Mouse (Mus musculus): ENCODE measurements around the gene Asb18.

Asb18 gene

DNA sequence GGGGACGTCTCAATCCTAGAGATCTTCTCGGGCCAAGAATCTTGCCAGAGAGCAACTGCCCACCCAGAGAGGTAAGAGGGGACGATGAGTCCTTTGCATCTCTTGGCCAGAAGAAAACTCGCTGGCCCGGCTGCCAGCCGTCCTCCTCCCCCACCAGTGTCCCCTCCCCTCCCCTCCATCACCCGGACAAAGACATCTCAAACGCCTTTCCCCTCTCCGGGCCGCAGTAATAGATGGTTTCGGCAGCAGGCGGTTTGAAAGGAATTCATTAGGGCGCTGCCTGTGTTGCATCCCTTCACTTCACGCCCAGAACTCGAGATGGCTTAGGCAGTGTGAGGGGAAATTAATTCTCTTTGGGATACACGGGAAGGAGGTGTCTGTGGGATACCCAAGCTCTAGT lies 81.8 kb downstream of the Asb18 start:
- DNase-seq (ENCODE audit: low spot score), result no peak

DNA sequence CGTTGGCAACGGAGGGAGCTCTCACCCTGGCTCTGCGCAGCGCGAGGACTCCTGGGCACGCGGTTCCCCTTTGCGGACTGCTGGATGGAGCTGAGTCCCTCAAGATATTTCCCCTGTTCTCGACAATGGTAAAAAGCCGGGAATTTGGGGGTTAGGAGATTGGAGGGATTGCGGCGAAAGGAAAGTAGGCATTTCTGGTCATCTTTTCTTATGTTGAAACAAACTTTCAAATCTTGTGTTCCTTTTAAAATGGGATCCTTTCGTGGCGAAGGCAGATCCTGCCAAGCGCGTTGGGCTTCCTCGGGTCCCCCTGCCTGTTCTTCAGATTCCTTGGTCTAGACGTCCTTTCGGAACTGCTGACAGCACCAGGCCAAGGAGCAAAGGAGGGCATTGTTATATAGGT lies 82.4 kb downstream of the Asb18 start:
- DNase-seq (ENCODE audit: low spot score), result no peak

DNA sequence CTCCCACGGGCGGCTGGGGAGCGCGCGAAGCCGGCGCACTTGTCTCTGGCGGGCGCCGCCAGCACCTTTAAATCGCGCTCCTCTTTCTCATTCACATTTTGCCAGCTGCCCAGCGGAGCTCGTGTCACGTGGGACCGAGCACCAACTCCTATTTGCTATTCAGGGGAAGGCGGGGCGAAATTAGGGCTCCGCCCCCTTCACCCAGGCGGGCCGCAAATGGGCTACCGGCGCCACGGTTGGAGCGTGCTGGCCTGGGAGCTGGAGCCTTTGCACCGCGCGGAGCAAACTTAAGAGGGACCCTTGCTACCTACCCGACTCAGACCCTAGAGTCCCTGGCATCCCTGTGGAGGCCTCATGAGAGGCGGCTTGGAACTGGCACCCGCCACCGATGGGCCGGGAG lies 83.3 kb downstream of the Asb18 start, which contains the start of gene Gbx2:
Gene Gbx2 (minus strand): TSS at position 60 of the 400 bp plus-strand sequence.
- peak; percentile 82 for DNase-seq (ENCODE audit: low spot score)

DNA sequence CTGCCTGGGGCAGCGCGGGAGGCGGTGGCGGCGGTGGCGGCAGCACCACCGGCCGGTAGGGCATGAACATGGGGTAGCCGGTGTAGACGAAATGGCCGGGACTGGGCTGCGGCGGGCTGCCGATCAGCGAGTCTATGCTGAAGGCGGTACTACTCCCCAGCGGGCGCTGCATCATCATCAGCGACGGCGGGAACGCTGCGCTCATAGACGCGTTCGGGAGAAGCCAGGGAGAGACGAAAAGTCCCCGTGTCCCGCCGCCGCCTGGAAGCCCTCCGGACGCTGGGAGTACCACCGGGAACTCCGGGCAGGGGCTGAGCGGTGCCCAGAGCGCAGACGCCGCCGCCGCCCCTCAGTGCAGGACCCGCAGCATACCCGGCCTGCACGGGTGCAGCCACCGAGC lies 83.9 kb downstream of the Asb18 start:
- no peak for DNase-seq (ENCODE audit: low spot score)

DNA sequence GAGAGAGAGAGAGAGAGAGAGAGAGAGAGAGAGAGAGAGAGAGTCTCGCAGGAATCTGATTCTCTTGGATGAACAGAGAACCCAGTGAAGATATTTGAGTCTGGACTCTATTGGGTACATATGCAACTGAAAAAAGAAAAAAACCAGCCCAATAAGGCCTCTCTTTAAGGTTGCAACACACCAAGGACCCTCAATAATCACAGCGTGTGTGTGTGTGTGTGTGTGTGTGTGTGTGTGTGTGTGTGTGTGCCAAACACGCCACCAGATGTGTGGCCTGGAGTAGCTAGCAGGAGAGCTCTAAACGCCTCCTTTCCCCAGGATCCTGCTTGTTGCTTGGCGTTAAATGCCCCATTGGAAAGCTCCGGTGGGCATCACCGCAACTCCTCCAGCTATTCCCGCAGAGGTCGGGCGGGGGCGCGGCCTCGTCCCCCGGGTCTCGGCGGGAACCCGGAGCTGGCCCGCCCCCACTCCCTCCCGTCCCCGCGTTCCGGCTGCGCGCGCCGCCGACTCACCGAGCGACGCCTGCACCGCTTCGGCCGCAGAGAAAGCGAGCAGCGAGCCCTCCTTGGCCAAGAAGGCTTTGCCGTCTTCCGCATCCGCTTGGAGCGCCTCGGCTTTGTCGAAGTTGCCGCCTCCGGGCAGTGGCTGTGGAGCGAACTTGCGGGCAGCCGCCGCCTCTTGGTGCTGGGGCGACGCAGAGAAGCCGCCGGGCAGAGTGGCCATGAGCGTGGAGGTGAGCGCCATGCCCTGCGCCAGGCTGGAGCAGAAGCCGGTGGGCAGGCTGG lies 84.6 kb downstream of the Asb18 start:
- no peak for DNase-seq (ENCODE audit: low spot score)

DNA sequence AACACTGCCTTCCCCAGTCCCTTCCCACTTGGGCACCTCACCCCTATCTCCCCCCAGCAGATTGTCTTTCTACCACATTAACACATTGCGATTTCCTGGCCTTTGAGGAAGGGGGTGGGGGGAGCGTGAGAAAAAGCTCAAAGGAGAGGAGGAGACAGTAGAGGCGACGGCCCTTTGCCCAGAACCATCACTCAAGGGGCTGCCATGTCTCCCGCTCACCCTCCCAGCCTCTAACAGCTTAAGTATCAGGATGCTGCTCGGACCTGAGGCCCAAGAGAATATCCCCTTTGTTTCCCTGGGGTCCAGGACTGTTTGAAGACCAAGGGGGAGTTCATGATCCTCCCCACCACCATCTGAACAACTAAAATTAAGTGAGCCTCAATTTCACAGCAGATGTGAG lies 85.3 kb downstream of the Asb18 start:
- DNase-seq (ENCODE audit: low spot score), result no peak

DNA sequence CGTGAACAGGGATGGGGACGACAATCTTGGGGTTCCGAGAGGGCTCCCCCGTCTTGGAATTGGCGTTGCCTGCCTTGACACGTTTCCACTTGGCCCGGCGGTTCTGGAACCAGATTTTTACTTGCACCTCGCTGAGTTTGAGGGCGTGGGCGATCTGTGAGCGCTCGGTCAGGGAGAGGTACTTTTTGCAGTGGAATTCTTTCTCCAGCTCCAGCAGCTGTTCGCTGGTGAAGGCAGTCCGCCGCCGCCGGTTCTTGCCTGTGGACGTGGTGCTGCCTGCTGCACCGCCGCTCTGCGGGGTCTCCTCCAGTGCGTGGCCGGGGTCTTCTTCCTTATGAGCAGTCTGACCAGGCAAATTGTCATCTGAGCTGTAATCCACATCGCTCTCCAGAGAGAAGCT lies 85.8 kb downstream of the Asb18 start:
- no peak for DNase-seq (ENCODE audit: low spot score)

DNA sequence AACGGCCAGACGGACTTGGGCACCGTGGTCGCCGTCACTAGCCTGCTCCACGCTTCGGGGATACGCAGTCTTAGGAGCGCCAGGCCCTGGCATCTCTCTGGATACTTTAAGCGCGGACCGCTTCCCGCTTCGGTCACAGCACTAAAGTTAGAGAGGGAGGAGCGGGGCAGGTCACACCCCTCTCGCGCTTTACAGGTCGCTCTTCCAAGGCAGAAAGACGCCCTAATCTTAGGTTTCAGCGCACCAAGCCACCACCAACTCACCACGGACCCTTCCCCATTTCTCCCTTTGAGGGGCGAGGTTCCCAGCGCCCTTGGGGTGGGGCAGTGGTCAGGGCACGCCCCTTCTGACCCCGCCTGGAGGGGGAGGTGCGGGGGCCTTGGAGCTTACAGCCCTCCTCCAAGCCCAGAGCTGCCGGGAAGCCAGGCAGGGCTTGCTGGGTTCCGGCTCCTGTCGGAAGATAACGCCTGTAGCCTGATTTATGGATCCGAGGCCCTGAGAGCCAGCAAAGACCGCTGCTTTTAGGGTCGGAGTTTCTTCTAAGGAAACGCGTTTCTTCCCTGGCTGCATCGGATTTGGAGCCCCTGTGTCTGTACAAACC lies 87.3 kb downstream of the Asb18 start:
- no peak for DNase-seq (ENCODE audit: low spot score)

DNA sequence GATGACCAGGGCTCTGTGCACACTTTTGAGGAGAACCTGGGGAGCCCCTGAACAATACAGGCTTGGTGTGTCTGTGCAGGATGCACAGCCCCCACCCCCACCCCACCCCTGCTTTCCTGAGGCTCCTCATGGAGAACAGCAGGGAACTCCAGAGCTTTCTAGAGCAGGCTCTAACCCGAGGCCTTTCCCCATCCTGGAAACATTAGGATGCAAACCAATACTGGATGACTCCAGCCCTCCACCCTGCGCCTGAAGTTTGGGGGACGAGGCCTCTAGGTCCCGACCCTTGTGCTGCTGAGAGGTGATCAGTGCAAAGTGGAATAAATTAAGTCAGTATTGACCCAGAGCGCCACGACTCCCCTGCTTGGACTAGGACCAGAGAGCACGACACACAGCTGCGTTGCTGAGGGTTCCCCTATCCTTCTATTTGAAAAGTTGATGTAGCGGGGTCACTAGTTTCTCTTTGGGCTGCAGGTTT lies 87.8 kb downstream of the Asb18 start:
- no peak for DNase-seq (ENCODE audit: low spot score)

DNA sequence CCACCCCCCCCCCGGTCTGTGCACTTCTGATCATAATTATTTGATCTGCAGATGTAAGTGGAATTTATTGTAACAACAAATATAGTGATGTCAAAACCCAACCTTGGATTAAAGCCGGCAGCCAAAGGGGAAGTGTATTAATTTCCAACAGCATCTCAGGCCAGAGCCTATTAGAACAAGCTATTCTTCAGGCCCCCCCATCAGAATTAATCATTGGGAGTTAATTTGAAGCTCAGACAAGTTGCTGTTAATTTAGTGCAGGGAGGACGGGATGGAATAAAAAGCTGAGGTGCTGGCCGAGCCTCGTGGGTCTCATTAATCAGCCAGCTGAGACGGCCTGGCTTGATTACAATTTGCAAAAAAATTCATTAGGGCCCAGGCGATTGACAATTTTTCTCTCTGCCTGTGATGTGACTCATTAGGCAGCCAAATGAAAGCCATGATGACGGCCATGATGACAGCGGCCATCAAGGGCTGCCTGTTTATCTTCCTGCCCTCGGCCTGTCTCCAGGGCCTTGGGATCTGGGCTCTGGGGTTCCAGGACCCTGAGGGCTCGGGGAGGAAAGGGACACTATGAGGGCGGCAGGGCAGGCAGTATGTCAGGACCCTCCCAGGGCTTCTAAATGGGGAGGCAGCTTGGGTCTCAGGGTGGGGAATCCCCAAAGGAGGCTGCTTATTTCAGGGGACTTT lies 88.8 kb downstream of the Asb18 start:
- no peak for DNase-seq (ENCODE audit: low spot score)

DNA sequence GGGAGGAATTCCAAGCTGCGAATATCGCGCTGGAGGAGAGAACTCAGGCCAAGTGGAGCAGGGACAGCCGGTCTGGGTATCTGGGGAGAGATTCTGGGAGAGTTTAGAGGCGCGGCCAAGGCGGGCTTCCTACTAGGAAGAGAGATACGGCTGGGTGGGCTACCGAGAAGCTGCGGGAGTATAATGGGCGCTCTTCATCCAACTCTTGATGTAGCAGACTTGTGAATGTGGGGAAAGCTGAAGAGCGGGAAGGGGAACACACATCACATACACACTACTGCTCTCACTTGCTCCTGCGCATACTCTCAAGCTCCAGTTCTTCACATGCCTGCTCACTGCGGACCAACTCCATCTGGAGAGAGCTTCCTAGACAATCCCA lies 90.8 kb downstream of the Asb18 start:
- no peak for DNase-seq (ENCODE audit: low spot score)

DNA sequence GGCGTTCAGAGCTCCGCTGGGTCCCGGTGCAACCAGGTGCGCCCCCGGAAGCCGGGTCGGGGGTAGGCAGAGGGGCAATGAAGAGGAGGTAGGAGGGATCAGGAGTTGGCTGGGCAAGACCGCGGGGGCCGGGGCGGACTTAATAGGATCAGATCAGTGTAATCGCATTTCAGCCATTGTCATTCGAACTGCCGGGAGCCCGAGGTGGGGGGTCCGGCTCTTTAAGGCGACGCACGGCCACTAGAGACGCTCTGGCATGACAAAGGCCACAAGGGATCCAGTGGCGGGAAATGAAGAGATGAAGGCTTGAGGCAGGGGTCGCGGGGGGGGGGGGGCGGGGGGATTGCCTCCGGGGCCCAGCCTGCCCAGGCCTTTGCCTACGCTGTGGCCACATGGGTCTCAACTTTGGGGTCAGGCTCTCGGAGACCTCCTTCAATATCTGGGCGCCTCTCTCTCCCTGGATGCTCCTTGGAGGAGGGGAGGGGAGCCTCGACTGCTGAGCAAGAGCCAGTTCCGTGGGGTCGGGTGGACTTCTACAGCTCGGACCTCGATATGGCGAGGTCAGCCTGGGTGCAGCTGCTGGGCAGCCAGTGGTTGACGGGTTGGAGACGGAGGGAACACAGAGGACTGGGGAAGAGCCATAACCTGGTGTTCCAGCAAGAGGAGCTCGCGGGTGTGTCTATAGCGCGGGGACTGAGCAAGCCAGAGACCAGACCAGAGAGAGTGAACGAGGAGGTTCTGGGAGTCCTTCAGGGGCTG lies 91.4 kb downstream of the Asb18 start:
- no peak for DNase-seq (ENCODE audit: low spot score)

DNA sequence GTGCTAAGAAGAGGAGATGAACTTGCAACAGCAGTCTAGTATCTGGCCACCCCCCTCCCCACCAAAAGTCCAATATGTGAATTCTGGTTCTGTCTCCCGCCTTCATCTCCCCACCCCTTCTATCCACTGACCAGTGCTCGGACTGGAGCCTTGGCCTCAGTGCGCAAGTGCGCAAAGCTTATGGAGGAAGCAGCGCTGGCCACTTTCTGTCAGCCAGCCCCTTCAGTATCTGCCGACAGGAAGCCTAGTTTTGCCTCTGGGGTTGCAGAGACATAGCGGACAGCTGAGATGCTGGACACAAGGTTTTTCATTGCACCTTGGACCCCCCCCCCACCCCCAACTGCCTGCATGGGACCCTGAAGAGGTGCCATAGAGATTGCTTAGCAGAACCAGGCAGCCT lies 92.2 kb downstream of the Asb18 start:
- no peak for DNase-seq (ENCODE audit: low spot score)

DNA sequence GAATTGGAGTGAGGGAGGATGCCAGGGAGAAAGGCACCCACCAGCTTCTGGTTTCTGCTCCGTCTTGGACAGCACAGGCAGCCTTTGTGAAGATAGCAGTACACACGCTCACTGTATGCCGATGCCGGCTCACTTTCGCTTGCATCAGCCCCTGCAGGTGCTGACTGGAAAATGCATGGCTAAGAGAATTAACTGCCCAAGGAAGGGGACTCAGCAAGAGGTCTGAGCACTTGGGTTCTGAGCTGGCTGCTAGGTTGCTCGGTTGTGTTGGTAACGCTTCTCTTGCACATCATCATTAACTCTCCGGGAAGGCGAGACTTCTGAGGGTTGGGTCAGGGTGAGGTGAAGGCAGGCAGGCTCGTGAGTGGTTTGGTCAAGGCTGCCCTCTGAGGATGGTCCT lies 92.7 kb downstream of the Asb18 start:
- no peak for DNase-seq (ENCODE audit: low spot score)

DNA sequence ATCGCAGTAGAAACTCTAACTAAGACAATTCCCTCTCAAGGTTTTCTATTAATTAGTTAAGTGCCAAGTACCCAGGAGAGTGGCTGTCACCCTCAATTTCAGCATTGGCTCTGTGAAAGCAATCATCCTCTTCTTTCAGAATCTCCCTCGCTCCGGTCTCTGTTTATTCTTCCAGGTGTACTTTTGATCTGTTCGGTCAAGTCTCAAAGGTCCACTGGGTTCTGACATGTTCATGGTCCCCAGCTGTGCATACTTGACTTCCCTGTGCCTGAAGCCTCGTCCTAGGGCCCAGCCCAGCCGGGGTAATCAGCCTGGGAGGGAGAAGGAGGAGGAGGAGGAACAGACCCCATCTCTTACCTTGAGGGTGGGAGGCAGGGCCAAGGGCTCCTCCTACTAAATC lies 95.3 kb downstream of the Asb18 start:
- DNase-seq (ENCODE audit: low spot score), result no peak

DNA sequence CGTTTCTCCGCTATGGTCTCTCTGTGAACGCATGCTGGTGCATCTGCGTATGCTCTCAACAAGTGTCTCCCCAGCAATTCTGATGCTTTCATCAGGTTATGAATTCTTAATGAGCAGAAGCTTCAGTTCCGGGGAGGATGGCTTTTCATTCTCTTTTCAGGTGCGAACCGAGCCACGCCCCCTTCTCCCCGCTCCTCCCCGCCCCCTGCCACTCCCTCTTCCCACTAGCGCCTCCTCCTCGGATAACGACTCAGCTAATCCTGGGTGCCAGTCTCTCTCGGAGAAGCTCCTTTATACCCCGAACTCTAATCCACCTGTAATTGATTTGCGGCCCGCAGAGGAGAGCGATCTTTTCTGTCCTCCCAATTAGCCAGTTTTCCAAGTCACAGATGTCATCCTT lies 96.4 kb downstream of the Asb18 start:
- DNase-seq (ENCODE audit: low spot score), result no peak

DNA sequence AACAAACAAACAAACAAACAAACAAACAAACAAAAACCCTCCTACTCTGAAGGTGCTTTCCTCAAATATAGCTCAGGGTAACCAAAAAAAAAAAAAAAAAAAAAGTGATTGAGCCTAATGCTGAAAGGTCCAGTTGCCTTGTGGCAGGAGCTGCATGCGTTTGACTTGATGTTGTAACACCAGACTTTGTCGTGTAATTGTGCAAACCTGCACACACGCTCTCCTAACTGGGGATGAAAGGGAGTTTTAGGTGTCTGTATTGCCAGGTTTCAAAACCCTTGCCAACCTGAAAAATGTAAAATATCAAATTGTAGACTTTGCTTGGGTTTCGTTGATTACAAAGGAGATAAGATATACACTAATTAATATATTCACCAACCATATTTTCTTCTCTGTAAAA lies 100.9 kb downstream of the Asb18 start:
- DNase-seq (ENCODE audit: low spot score), result no peak

DNA sequence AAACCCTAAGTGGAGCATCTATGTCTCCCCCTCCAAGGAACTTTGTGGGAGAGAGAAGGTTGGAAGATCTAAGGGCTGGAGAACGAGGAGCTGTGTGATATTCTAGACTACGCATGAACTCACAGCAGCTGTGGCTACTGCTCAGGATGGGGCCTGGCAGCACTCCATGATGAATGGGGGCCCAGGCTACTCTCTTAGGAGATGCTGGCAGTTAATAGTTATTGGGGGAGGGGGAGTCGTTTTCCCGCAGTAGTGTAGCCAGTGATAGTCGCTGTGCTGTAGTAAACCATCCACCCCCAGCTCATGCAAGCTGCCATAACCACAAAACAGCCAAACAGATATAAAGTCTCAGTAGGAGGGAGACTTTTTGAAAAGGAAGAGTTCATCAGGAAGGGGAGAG lies 102.1 kb downstream of the Asb18 start:
- no peak for DNase-seq (ENCODE audit: low spot score)

DNA sequence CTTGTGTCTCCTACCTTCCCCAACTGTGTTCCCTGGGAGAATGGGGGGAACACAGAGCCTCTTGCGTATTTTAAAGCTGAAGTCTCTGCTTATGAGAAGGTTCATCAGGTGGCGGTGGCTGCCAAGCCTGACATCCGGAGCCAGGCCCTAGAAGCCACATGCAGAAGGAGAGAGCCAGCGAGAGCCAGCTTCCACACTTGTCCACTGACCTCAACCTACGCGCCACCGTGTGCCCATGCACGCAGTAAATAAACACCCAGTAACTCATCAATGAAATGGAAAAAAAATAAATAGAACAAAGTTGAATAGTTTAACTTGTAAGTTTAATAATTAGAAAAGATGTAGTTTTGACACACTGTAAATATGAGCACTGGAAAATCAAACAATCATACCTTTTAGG lies 104.7 kb downstream of the Asb18 start:
- DNase-seq (ENCODE audit: low spot score), result no peak

DNA sequence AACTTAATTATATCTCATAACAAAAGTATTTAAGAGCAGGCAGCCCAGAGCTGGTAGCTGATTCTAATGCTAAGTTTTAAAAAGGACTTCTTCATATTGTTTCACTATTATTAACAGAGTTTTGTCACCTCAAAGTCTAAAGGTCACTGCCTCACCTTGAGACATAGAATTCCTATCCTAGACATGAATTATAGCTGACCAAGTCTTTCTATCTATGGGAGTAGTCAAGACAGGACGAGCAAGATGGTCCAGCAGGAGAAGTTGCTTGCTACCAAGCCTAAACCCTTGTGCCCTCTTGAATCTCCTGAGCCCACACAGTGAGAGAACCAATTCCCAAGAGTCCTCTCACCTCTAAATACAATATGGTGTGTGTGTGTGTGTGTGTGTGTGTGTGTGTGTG lies 111.8 kb downstream of the Asb18 start:
- DNase-seq (ENCODE audit: low spot score), result no peak

DNA sequence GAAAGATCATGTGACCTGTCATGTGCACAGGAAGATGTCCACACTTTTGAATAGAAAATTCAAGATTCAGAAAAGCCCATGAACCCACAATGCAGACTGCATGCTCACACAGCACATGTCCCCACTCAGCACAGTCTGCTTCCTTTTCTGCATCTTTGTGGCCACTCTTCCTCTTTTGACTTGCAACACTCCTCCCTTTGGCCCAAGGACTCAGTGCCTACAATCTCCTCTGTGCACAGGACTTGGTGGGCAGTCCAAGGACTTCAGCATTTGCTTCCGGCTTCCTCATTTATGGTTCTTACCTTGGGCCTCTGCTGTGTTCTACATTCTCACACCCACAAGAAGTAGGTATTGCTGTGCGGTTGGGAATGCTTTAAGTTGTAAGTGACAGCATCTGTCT lies 112.2 kb downstream of the Asb18 start:
- no peak for DNase-seq (ENCODE audit: low spot score)

DNA sequence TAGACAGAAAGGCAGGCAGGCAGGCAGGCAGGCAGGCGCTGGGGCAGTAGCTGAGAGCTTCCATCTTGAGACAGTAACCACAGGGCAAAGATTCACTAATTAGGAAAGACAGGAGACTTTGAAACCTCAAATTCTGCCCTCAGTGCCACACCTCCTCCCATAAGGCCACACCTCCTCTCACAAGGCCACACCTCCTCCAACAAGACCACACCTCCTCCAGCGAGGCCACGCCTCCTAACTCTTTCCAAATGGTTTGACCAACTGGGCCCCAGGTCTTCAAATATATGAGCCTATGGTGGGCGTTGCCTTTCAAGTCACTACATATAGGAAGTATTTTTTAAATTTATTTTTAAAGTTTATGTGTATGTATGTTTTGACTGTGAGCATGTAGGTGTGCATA lies 113.1 kb downstream of the Asb18 start:
- no peak for DNase-seq (ENCODE audit: low spot score)
